Mouse (Mus musculus): ENCODE measurements around the gene Engase.

DNA sequence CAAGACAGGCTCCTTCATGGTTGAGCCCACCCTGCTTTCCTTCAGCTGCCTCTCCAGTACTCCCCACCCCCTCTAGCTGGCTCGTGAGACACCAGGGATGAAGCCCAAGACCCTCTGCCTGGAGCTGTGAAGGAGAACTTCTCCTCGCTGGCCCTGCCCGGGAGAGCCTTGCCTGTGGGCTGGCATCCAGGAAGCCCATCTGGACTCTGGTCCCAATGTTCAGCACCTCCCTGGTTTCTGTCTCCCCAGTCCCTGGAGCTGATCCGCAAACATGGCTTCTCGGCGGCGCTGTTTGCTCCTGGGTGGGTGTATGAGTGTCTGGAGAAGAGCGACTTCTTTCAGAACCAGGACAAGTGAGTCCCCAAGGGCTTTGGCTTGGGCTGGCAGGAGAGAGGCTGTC lies 7.5 kb downstream of the Engase start:
- TF ChIP-seq CTCF (IDR thresholded peaks at IDR 0.05; ENCODE audit: low read depth) (no peak), EP300 (IDR thresholded peaks at IDR 0.05; ENCODE audit: low read depth) (no peak)

Data from liver, postnatal 0 days (tissue).